Mouse (Mus musculus): ENCODE data around the gene Sprr4. TPM values are rescaled to one million over a fixed set of nuclear protein-coding genes. Genes with fewer than 3 reads are reported as not detected.

Sprr4 gene
- polyA plus RNA-seq, 1 experiment from 2014 or later, result not detected

DNA sequence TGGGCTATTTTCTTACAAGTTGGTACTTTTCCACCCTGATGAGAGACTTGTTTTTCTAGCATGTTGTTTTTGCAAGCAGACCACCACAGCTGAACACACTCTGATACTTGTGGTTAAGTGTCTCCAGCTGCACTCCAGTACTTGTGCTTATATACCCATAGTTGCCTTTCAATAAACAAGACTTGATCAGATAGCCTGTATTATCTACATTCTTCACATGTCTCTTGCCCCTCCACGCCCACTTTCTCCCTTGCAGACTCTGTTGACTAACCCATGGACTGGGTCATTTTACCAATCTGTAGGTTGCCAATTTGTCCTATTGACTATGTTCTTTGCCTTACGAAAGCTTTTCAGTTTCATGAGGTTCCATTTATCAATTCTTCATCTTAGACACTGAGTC is 30.2 kb downstream of the Sprr4 start:
- WGBS, result 79% methylated on average over 2 of the region's 2 CpGs
- H3K9me3 ChIP-seq (replicated peaks; ENCODE audit: control insufficient read depth, low read length), result no peaks in the 10 kb centered on the region
- no peak overlapping the region for H3K4me3 ChIP-seq (replicated peaks; ENCODE audit: low read length)
- H3K4me2 ChIP-seq (ENCODE audit: low read depth, low read length), result no peak overlapping the region
- H3K4me1 ChIP-seq (ENCODE audit: control insufficient read depth, insufficient read depth, low read length), result no peaks in the 10 kb centered on the region
- no peaks in the 10 kb centered on the region for H3K27me3 ChIP-seq (ENCODE audit: control insufficient read depth, insufficient read depth, low read length)
- ATAC-seq (ENCODE audit: insufficient read depth, low FRiP score), result no peak
- no peaks in the 10 kb centered on the region for H3K36me3 ChIP-seq (ENCODE audit: control insufficient read depth, insufficient read depth, low read length)
- no peak overlapping the region for H3K9ac ChIP-seq (ENCODE audit: low read length)
- H3K27ac ChIP-seq (ENCODE audit: low read length), result no peak overlapping the region

DNA sequence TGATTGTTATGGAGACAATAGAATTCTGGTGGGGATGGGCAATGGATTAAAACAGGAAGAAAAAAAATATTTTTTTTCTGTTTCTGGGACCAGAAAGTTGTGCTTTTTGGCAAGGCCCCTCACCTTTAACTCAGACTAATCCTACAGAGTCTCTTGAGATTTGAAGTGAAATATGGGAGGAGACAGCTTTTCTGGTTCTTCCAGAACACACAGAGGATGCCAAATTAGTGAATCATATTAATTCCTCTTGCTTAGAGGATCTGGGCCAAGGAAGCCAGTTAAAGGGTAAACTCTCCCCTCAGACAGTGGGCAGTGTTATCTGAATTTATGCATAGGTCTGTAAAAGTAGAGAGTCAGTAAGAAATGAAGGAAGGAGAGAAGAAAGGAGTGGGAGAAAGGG is 32.9 kb downstream of the Sprr4 start:
- no peak overlapping the region for H3K4me2 ChIP-seq (ENCODE audit: low read depth, low read length)
- H3K9ac ChIP-seq (ENCODE audit: low read length), result no peak overlapping the region
- no peaks in the 10 kb centered on the region for H3K27me3 ChIP-seq (ENCODE audit: control insufficient read depth, insufficient read depth, low read length)
- no peak for ATAC-seq (ENCODE audit: insufficient read depth, low FRiP score)
- no peak overlapping the region for H3K4me3 ChIP-seq (replicated peaks; ENCODE audit: low read length)
- H3K4me1 ChIP-seq (ENCODE audit: control insufficient read depth, insufficient read depth, low read length), result no peaks in the 10 kb centered on the region
- H3K36me3 ChIP-seq (ENCODE audit: control insufficient read depth, insufficient read depth, low read length), result no peaks in the 10 kb centered on the region
- no peak overlapping the region for H3K27ac ChIP-seq (ENCODE audit: low read length)
- H3K9me3 ChIP-seq (replicated peaks; ENCODE audit: control insufficient read depth, low read length), result no peaks in the 10 kb centered on the region

DNA sequence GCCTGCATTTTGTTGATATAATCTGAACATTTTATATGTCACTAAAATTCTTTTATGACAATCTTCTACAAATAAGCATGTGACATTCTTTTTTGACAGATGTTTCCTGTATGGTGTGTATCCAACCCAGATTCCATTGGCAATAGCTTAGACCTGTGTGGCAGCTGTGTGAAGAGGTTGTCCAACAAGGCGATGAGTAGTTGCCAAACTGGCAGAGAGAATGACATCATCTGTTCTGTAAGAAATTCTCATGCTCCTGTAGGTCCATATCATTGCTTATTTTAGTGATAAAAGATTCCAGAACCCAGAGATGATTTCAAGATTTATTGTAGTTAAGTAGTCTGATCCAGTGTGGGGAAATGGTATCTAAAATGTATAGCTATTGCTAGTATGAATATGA is 33.7 kb downstream of the Sprr4 start:
- no peak overlapping the region for H3K4me2 ChIP-seq (ENCODE audit: low read depth, low read length)
- no peak overlapping the region for H3K27ac ChIP-seq (ENCODE audit: low read length)
- no peaks in the 10 kb centered on the region for H3K4me1 ChIP-seq (ENCODE audit: control insufficient read depth, insufficient read depth, low read length)
- no peaks in the 10 kb centered on the region for H3K9me3 ChIP-seq (replicated peaks; ENCODE audit: control insufficient read depth, low read length)
- no peaks in the 10 kb centered on the region for H3K27me3 ChIP-seq (ENCODE audit: control insufficient read depth, insufficient read depth, low read length)
- 62% methylated on average over 1 of the region's 1 CpGs for WGBS
- no peak overlapping the region for H3K4me3 ChIP-seq (replicated peaks; ENCODE audit: low read length)
- no peak overlapping the region for H3K9ac ChIP-seq (ENCODE audit: low read length)
- ATAC-seq (ENCODE audit: insufficient read depth, low FRiP score), result no peak
- H3K36me3 ChIP-seq (ENCODE audit: control insufficient read depth, insufficient read depth, low read length), result no peaks in the 10 kb centered on the region

DNA sequence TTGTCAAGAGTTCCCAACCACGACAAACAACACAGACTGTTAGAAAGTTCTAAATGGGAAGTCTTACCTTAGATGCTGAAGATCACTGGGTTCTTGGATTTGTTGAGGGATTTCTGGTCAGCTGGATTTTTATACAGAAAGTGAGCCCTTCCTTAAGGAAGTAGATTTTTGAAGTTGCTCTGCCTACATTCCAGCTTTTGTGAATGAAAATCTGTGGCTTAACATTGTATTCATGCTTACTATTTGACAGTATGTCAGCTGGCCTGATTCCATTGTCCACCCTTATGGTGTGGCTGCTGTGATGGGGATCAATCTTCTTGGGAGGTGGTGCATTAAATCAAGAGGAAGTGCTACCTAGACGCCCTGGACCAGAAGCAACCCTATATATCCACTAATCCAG is 41.7 kb downstream of the Sprr4 start, which contains the start of gene Sprr3:
Gene Sprr3, minus strand, starts transcription at position 101 of the 400 bp plus-strand sequence.
- WGBS, result 52% methylated on average over 2 of the region's 2 CpGs
- Histone ChIP-seq H3K4me1 (ENCODE audit: control insufficient read depth, insufficient read depth, low read length) (no peaks in the 10 kb centered on the region), H3K9ac (ENCODE audit: low read length) (no peak within 1 kb of the TSS), H3K27me3 (ENCODE audit: control insufficient read depth, insufficient read depth, low read length) (no peaks in the 10 kb centered on the region), H3K36me3 (ENCODE audit: control insufficient read depth, insufficient read depth, low read length) (no peaks in the 10 kb centered on the region), H3K4me2 (ENCODE audit: low read depth, low read length) (no peak within 1 kb of the TSS), H3K9me3 (replicated peaks; ENCODE audit: control insufficient read depth, low read length) (no peaks in the 10 kb centered on the region), H3K4me3 (replicated peaks; ENCODE audit: low read length) (no peak within 1 kb of the TSS), H3K27ac (ENCODE audit: low read length) (no peak within 1 kb of the TSS)
- no peak for ATAC-seq (ENCODE audit: insufficient read depth, low FRiP score)

DNA sequence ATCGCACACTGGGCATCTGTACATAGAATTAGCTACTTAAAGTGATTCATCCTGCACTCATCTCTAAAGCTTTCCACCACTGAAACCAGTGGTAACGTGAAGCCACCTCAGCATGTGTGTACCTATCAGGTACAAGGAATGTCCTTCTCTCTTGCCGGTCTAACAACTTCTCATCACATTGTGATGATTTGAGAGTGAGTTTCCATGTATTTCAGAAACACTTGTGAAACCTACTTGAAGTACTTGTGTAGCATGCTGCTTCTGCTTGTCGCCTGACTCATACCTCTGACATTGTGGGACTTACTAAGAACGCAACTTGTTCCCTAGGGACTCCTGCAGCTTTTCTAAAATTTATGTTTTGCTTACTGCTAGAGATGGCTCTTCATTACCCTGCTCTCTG is 45.1 kb downstream of the Sprr4 start:
- WGBS, result 86% methylated on average over 5 of the region's 5 CpGs
- Histone ChIP-seq H3K4me1 (ENCODE audit: control insufficient read depth, insufficient read depth, low read length) (no peaks in the 10 kb centered on the region), H3K9ac (ENCODE audit: low read length) (no peak overlapping the region), H3K27ac (ENCODE audit: low read length) (no peak overlapping the region), H3K4me2 (ENCODE audit: low read depth, low read length) (no peak overlapping the region), H3K27me3 (ENCODE audit: control insufficient read depth, insufficient read depth, low read length) (no peaks in the 10 kb centered on the region), H3K4me3 (replicated peaks; ENCODE audit: low read length) (no peak overlapping the region), H3K9me3 (replicated peaks; ENCODE audit: control insufficient read depth, low read length) (no peaks in the 10 kb centered on the region), H3K36me3 (ENCODE audit: control insufficient read depth, insufficient read depth, low read length) (no peaks in the 10 kb centered on the region)
- ATAC-seq (ENCODE audit: insufficient read depth, low FRiP score), result no peak

Other genes with a start within 250 kb of the Sprr4 start
- 142 and 237 TPM in 2 replicates for gene Sprr2a3, start 215.1 kb downstream of the Sprr4 start, polyA plus RNA-seq (2015; fragmentation: Nextera tagmentation; extraction: Ambion mirVana)
- gene Sprr2b, start 183.9 kb downstream of the Sprr4 start, polyA plus RNA-seq (2015; fragmentation: Nextera tagmentation; extraction: Ambion mirVana), result not detected in 2 replicates
- gene Sprr2d, start 161.4 kb downstream of the Sprr4 start, polyA plus RNA-seq (2015; fragmentation: Nextera tagmentation; extraction: Ambion mirVana), result 2.1 and 3.2 TPM in 2 replicates
- gene Sprr2e, start 148.3 kb downstream of the Sprr4 start, polyA plus RNA-seq (2015; fragmentation: Nextera tagmentation; extraction: Ambion mirVana), result not detected in 2 replicates
- gene Sprr2f, start 135.3 kb downstream of the Sprr4 start, polyA plus RNA-seq (2015; fragmentation: Nextera tagmentation; extraction: Ambion mirVana), result not detected in 2 replicates
- 0.39 and 1.3 TPM in 2 replicates for gene Sprr2h, start 114.8 kb downstream of the Sprr4 start, polyA plus RNA-seq (2015; fragmentation: Nextera tagmentation; extraction: Ambion mirVana)
- gene Sprr2i, start 92.5 kb downstream of the Sprr4 start, polyA plus RNA-seq (2015; fragmentation: Nextera tagmentation; extraction: Ambion mirVana), result 4.6 and 10.6 TPM in 2 replicates
- gene Sprr2j-ps, start 82.4 kb downstream of the Sprr4 start, polyA plus RNA-seq (2015; fragmentation: Nextera tagmentation; extraction: Ambion mirVana), result 2.6 and 7.0 TPM in 2 replicates
- 8.0 and 17.2 TPM in 2 replicates for gene Gm9774, start 71.1 kb downstream of the Sprr4 start, polyA plus RNA-seq (2015; fragmentation: Nextera tagmentation; extraction: Ambion mirVana)
- gene Sprr2k, start 67.9 kb downstream of the Sprr4 start, polyA plus RNA-seq (2015; fragmentation: Nextera tagmentation; extraction: Ambion mirVana), result 2.8 and 7.6 TPM in 2 replicates
- gene Sprr1b, start 61.7 kb downstream of the Sprr4 start, polyA plus RNA-seq (2015; fragmentation: Nextera tagmentation; extraction: Ambion mirVana), result 3.8 and 9.8 TPM in 2 replicates
- 354 and 827 TPM in 2 replicates for gene Sprr3, start 41.8 kb downstream of the Sprr4 start, polyA plus RNA-seq (2015; fragmentation: Nextera tagmentation; extraction: Ambion mirVana)
- 466 and 940 TPM in 2 replicates for gene Sprr1a, start 14.6 kb downstream of the Sprr4 start, polyA plus RNA-seq (2015; fragmentation: Nextera tagmentation; extraction: Ambion mirVana)
- not detected in 2 replicates for gene 2310046K23Rik, start 34.0 kb upstream of the Sprr4 start, polyA plus RNA-seq (2015; fragmentation: Nextera tagmentation; extraction: Ambion mirVana)
- 1.3 and 2.0 TPM in 2 replicates for gene Ivl, start 73.2 kb upstream of the Sprr4 start, polyA plus RNA-seq (2015; fragmentation: Nextera tagmentation; extraction: Ambion mirVana)
- gene Smcp, start 88.5 kb upstream of the Sprr4 start, polyA plus RNA-seq (2015; fragmentation: Nextera tagmentation; extraction: Ambion mirVana), result 1.4 and 1.7 TPM in 2 replicates
- gene 2210017I01Rik, start 107.0 kb upstream of the Sprr4 start, polyA plus RNA-seq (2015; fragmentation: Nextera tagmentation; extraction: Ambion mirVana), result not detected in 2 replicates
- gene Lce6a, start 121.2 kb upstream of the Sprr4 start, polyA plus RNA-seq (2015; fragmentation: Nextera tagmentation; extraction: Ambion mirVana), result not detected in 2 replicates
- 0.40 TPM in 1 of 2 replicates, not detected in the other for gene Lce1a1, start 147.8 kb upstream of the Sprr4 start, polyA plus RNA-seq (2015; fragmentation: Nextera tagmentation; extraction: Ambion mirVana)
- gene Lce1b, start 156.4 kb upstream of the Sprr4 start, polyA plus RNA-seq (2015; fragmentation: Nextera tagmentation; extraction: Ambion mirVana), result not detected in 2 replicates
- 0.26 and 0.45 TPM in 2 replicates for gene Lce1a2, start 169.8 kb upstream of the Sprr4 start, polyA plus RNA-seq (2015; fragmentation: Nextera tagmentation; extraction: Ambion mirVana)
- 0.19 TPM in 1 of 2 replicates, not detected in the other for gene Lce1c, start 178.8 kb upstream of the Sprr4 start, polyA plus RNA-seq (2015; fragmentation: Nextera tagmentation; extraction: Ambion mirVana)
- gene Lce1d, start 186.7 kb upstream of the Sprr4 start, polyA plus RNA-seq (2015; fragmentation: Nextera tagmentation; extraction: Ambion mirVana), result not detected in 2 replicates
- gene Lce1e, start 208.6 kb upstream of the Sprr4 start, polyA plus RNA-seq (2015; fragmentation: Nextera tagmentation; extraction: Ambion mirVana), result not detected in 2 replicates
- gene Lce1f, start 219.9 kb upstream of the Sprr4 start, polyA plus RNA-seq (2015; fragmentation: Nextera tagmentation; extraction: Ambion mirVana), result not detected in 2 replicates
- gene Gm38119, start 238.6 kb upstream of the Sprr4 start, polyA plus RNA-seq (2015; fragmentation: Nextera tagmentation; extraction: Ambion mirVana), result not detected in 2 replicates